Mouse (Mus musculus) cortical plate, adult 2 months (tissue): ENCODE measurements around the gene Stk11.

Experiments
- CTCF ChIP-seq: fragments of 200-500 bp; IDR thresholded peaks from 2 replicates; pipeline ENCODE4 v1.5.1; 2011; ENCODE audit warnings: mild to moderate bottlenecking, control low read depth, low read length; ENCODE audit not compliant: insufficient read depth; ENCODE audit errors: extremely low read depth
- POLR2A ChIP-seq: fragments of 200-500 bp; IDR thresholded peaks from 2 replicates; pipeline ENCODE4 v1.6.1; 2011; ENCODE audit warnings: mild to moderate bottlenecking, low read length, control low read depth; ENCODE audit not compliant: insufficient read depth; ENCODE audit errors: extremely low read depth

DNA sequence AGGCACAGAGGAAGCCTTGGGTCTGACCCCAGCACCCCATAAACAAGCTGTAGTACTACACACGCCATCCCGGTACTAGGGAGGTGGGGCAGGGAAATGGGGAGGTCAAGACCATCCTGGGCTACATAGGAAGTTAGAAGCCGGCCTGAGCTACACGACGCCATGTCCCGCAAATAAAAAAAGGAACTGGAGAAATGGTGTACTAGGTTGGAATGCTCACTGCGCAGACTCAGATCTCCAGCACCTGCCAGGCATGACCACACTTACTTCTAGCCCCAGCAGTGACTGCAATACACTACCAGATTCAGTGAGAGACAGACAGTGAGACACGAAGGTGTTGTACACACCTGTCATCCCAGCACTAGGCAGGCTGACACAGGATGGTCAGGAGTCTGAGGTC lies 28.1 kb upstream of the Stk11 start:
- no peak for TF ChIP-seq CTCF
- no peak for TF ChIP-seq POLR2A
